Mouse (Mus musculus): ENCODE data around the gene Kcna7. TPM values are rescaled to one million over a fixed set of nuclear protein-coding genes. Genes with fewer than 3 reads are reported as not detected.

The Kcna7 gene
- total RNA-seq (2023), result not detected

GRCm38 (mm10) chr7:45405091-45406075 lies at the start of gene Kcna7:
TSS of gene Kcna7 (plus strand) at chr7:45405653.

GRCm38 (mm10) chr7:45366652-45367019 lies 38.8 kb upstream of the Kcna7 start, which contains the start of gene Ppfia3:
TSS of gene Ppfia3 (minus strand) at chr7:45367019.

GRCm38 (mm10) chr7:45370475-45371311 lies 34.8 kb upstream of the Kcna7 start, which contains the start of gene Lin7b:
TSS of gene Lin7b (minus strand) at chr7:45370583.

GRCm38 (mm10) chr7:45395578-45396336 lies 9.7 kb upstream of the Kcna7 start, which contains the start of gene Snrnp70:
TSS of gene Snrnp70 (minus strand) at chr7:45395742.

GRCm38 (mm10) chr7:45413113-45413863 lies 7.8 kb downstream of the Kcna7 start, which contains the start of gene Ntf5:
TSS of gene Ntf5 (plus strand) at chr7:45413695.

GRCm38 (mm10) chr7:45420615-45420919 lies 15.1 kb downstream of the Kcna7 start, which contains the start of gene Lhb:
TSS of gene Lhb (plus strand) at chr7:45420820.

GRCm38 (mm10) chr7:45434203-45435015 lies 29.0 kb downstream of the Kcna7 start, which contains the start of gene Gys1:
TSS of gene Gys1 (plus strand) at chr7:45434844.

GRCm38 (mm10) chr7:45437521-45438276 lies 32.2 kb downstream of the Kcna7 start, which contains the start of gene Ruvbl2:
TSS of gene Ruvbl2 (minus strand) at chr7:45438096.

Other genes with a start within 250 kb of the Kcna7 start
- gene Slc17a7, start 241.7 kb upstream of the Kcna7 start, total RNA-seq (2023), result under 1 TPM in 1 of 2 experiments, not detected in 1; 0.30 TPM
- not detected for gene Gfy, start 226.1 kb upstream of the Kcna7 start, total RNA-seq (2023)
- gene Pth2, start 224.7 kb upstream of the Kcna7 start, total RNA-seq (2023), result not detected
- not detected for gene Ccdc155, start 200.8 kb upstream of the Kcna7 start, total RNA-seq (2023)
- 1 to 10 TPM in 1 of 2 experiments, under 1 TPM in 1; 0.83 to 1.0 TPM for gene Dkkl1, start 193.5 kb upstream of the Kcna7 start, total RNA-seq (2023)
- not detected for gene Tead2, start 189.9 kb upstream of the Kcna7 start, total RNA-seq (2023)
- gene Cd37, start 166.5 kb upstream of the Kcna7 start, total RNA-seq (2023), result 100 to 1,000 TPM; 270 to 288 TPM
- not detected for gene Slc6a16, start 164.6 kb upstream of the Kcna7 start, total RNA-seq (2023)
- gene Slc6a21, start 128.1 kb upstream of the Kcna7 start, total RNA-seq (2023), result not detected
- gene Trpm4, start 71.9 kb upstream of the Kcna7 start, total RNA-seq (2023), result 10 to 100 TPM; 11.4 to 15.3 TPM
- gene Hrc, start 70.4 kb upstream of the Kcna7 start, total RNA-seq (2023), result not detected
- under 1 TPM; 0.15 to 0.50 TPM for gene Ppfia3, start 38.6 kb upstream of the Kcna7 start, total RNA-seq (2023)
- 1 to 10 TPM; 3.0 to 3.6 TPM for gene Lin7b, start 35.1 kb upstream of the Kcna7 start, total RNA-seq (2023)
- 100 to 1,000 TPM; 682 to 709 TPM for gene Snrnp70, start 9.9 kb upstream of the Kcna7 start, total RNA-seq (2023)
- not detected for gene Ntf5, start 8.0 kb downstream of the Kcna7 start, total RNA-seq (2023)
- gene Lhb, start 15.2 kb downstream of the Kcna7 start, total RNA-seq (2023), result not detected
- gene Gys1, start 29.2 kb downstream of the Kcna7 start, total RNA-seq (2023), result 1 to 10 TPM; 6.5 to 6.8 TPM
- 10 to 100 TPM; 48.6 to 51.6 TPM for gene Ruvbl2, start 32.4 kb downstream of the Kcna7 start, total RNA-seq (2023)
- gene Ftl1, start 54.2 kb downstream of the Kcna7 start, total RNA-seq (2023), result 100 to 1,000 TPM; 409 to 413 TPM
- gene Bax, start 61.2 kb downstream of the Kcna7 start, total RNA-seq (2023), result 10 to 100 TPM; 79.4 to 86.6 TPM
- gene Tulp2, start 76.2 kb downstream of the Kcna7 start, total RNA-seq (2023), result not detected
- gene Gm45808, start 81.2 kb downstream of the Kcna7 start, total RNA-seq (2023), result not detected
- gene Dhdh, start 83.2 kb downstream of the Kcna7 start, total RNA-seq (2023), result under 1 TPM; 0.62 to 0.96 TPM
- gene Nucb1, start 104.8 kb downstream of the Kcna7 start, total RNA-seq (2023), result 100 to 1,000 TPM in 1 of 2 experiments, 10 to 100 TPM in 1; 99.7 to 118 TPM
- gene Ppp1r15a, start 120.6 kb downstream of the Kcna7 start, total RNA-seq (2023), result 100 to 1,000 TPM; 770 to 887 TPM
- 1 to 10 TPM; 1.2 to 1.4 TPM for gene Plekha4, start 120.7 kb downstream of the Kcna7 start, total RNA-seq (2023)
- not detected for gene Hsd17b14, start 149.2 kb downstream of the Kcna7 start, total RNA-seq (2023)
- 10 to 100 TPM; 38.7 to 43.5 TPM for gene Bcat2, start 164.5 kb downstream of the Kcna7 start, total RNA-seq (2023)
- not detected for gene Fgf21, start 209.8 kb downstream of the Kcna7 start, total RNA-seq (2023)
- gene Fut1, start 211.6 kb downstream of the Kcna7 start, total RNA-seq (2023), result not detected
- not detected for gene Izumo1, start 216.2 kb downstream of the Kcna7 start, total RNA-seq (2023)
- under 1 TPM in 1 of 2 experiments, not detected in 1; 0.38 TPM for gene Rasip1, start 221.8 kb downstream of the Kcna7 start, total RNA-seq (2023)
- gene Mamstr, start 234.3 kb downstream of the Kcna7 start, total RNA-seq (2023), result not detected

All from T-cell, adult 66 days (primary cell).